Mouse (Mus musculus): ENCODE results near the gene Etl4. TPM values are rescaled to one million over a fixed set of nuclear protein-coding genes. Genes with fewer than 3 reads are reported as not detected.

The Etl4 gene
- polyA plus RNA-seq, 2 experiments: 38.3 to 44.9 TPM

GRCm38 (mm10) chr2:20595000-20595399 lies 685.4 kb downstream of the Etl4 start:
- H3K27ac ChIP-seq (replicated peaks; ENCODE audit: low read depth, low read length): no peak overlapping the region
- TF ChIP-seq POLR2A (IDR thresholded peaks at IDR 0.05; ENCODE audit: borderline replicate concordance, extremely low read depth, insufficient read depth, insufficient read length): no peak
- 76% methylated on average over 3 of the region's 3 CpGs for WGBS
- no peaks in the 10 kb centered on the region for H3K4me1 ChIP-seq (ENCODE audit: control insufficient read depth, insufficient read depth, low read length)
- no peak overlapping the region for H3K4me2 ChIP-seq (replicated peaks; ENCODE audit: low read depth, low read length, severe bottlenecking)
- no peaks in the 10 kb centered on the region for H3K36me3 ChIP-seq (ENCODE audit: control insufficient read depth, insufficient read depth, low read length)
- H3K27me3 ChIP-seq (ENCODE audit: control insufficient read depth, insufficient read depth, low read length): no peaks in the 10 kb centered on the region
- ATAC-seq (ENCODE audit: low FRiP score, low read depth) (no peak), DNase-seq (ENCODE audit: low spot score) (no peak)
- no peaks in the 10 kb centered on the region for H3K9me3 ChIP-seq (ENCODE audit: control insufficient read depth, low read length)
- H3K9ac ChIP-seq (ENCODE audit: low read depth, low read length, severe bottlenecking): no peak overlapping the region
- H3K4me3 ChIP-seq (replicated peaks; ENCODE audit: low read length): no peak overlapping the region

GRCm38 (mm10) chr2:20596558-20596957 lies 687.0 kb downstream of the Etl4 start:
- H3K27ac ChIP-seq (replicated peaks; ENCODE audit: low read depth, low read length): no peak overlapping the region
- TF ChIP-seq POLR2A (IDR thresholded peaks at IDR 0.05; ENCODE audit: borderline replicate concordance, extremely low read depth, insufficient read depth, insufficient read length): no peak
- no peak overlapping the region for H3K4me3 ChIP-seq (replicated peaks; ENCODE audit: low read length)
- H3K36me3 ChIP-seq (ENCODE audit: control insufficient read depth, insufficient read depth, low read length): no peaks in the 10 kb centered on the region
- no peaks in the 10 kb centered on the region for H3K4me1 ChIP-seq (ENCODE audit: control insufficient read depth, insufficient read depth, low read length)
- H3K9me3 ChIP-seq (ENCODE audit: control insufficient read depth, low read length): no peaks in the 10 kb centered on the region
- ATAC-seq (ENCODE audit: low FRiP score, low read depth) (no peak), DNase-seq (ENCODE audit: low spot score) (no peak)
- H3K4me2 ChIP-seq (replicated peaks; ENCODE audit: low read depth, low read length, severe bottlenecking): no peak overlapping the region
- WGBS: 98% methylated on average over 3 of the region's 3 CpGs
- H3K27me3 ChIP-seq (ENCODE audit: control insufficient read depth, insufficient read depth, low read length): no peaks in the 10 kb centered on the region
- H3K9ac ChIP-seq (ENCODE audit: low read depth, low read length, severe bottlenecking): no peak overlapping the region

DNA sequence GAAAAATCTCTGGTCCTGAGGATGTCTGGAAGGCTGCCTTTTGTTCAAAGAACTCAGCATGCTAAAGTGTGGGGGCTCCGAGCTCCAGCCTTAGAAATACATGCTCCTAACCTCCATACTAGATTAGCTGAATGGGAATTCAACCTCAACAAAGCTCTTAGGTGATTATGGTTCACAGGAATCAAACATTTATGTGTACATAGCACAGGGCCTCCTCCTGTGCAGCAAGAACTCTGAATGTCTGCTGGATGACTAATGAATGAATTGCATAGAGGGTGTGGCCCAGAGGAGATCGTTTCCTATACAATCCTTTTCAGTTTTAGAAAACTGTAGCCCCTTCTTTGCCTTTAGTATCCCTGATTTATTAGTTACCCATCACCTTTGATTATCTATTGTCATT lies 687.6 kb downstream of the Etl4 start:
- Histone ChIP-seq H3K36me3 (ENCODE audit: control insufficient read depth, insufficient read depth, low read length) (no peaks in the 10 kb centered on the region), H3K4me2 (replicated peaks; ENCODE audit: low read depth, low read length, severe bottlenecking) (no peak overlapping the region), H3K9me3 (ENCODE audit: control insufficient read depth, low read length) (no peaks in the 10 kb centered on the region), H3K27ac (replicated peaks; ENCODE audit: low read depth, low read length) (no peak overlapping the region), H3K4me3 (replicated peaks; ENCODE audit: low read length) (no peak overlapping the region), H3K4me1 (ENCODE audit: control insufficient read depth, insufficient read depth, low read length) (no peaks in the 10 kb centered on the region), H3K27me3 (ENCODE audit: control insufficient read depth, insufficient read depth, low read length) (no peaks in the 10 kb centered on the region), H3K9ac (ENCODE audit: low read depth, low read length, severe bottlenecking) (no peak overlapping the region)
- DNase-seq (ENCODE audit: low spot score) (no peak), ATAC-seq (ENCODE audit: low FRiP score, low read depth) (no peak)
- WGBS: 77% methylated on average over 2 of the region's 2 CpGs
- TF ChIP-seq POLR2A (IDR thresholded peaks at IDR 0.05; ENCODE audit: borderline replicate concordance, extremely low read depth, insufficient read depth, insufficient read length): no peak

DNA sequence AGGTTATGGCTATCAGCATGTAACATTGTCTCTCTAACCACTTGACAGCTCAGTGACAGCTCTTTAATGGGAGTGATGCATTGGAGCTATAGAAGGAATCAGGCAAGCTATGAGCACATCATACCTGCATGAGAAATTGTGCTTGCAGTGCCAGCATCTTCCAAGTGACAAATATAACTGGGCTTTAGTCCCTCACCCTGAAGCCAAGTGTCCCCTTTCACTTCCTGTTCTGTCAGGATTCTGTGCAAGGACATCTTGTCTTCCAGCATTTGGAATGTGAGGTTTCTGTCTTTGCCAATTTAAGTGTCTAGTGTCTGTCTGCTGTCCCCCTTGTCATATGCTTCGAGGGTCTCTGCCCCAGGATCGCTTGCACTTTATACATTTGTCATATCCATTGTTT lies 693.1 kb downstream of the Etl4 start:
- Histone ChIP-seq H3K27me3 (ENCODE audit: control insufficient read depth, insufficient read depth, low read length) (no peaks in the 10 kb centered on the region), H3K4me1 (ENCODE audit: control insufficient read depth, insufficient read depth, low read length) (0 out of 2 replicates have a peak, but pooled peaks cover 5% of the 10 kb centered on the region), H3K9ac (ENCODE audit: low read depth, low read length, severe bottlenecking) (no peak overlapping the region), H3K4me2 (replicated peaks; ENCODE audit: low read depth, low read length, severe bottlenecking) (no peak overlapping the region), H3K4me3 (replicated peaks; ENCODE audit: low read length) (no peak overlapping the region), H3K27ac (replicated peaks; ENCODE audit: low read depth, low read length) (no peak overlapping the region), H3K36me3 (ENCODE audit: control insufficient read depth, insufficient read depth, low read length) (no peaks in the 10 kb centered on the region), H3K9me3 (ENCODE audit: control insufficient read depth, low read length) (no peaks in the 10 kb centered on the region)
- no peak for TF ChIP-seq POLR2A (IDR thresholded peaks at IDR 0.05; ENCODE audit: borderline replicate concordance, extremely low read depth, insufficient read depth, insufficient read length)
- DNase-seq (ENCODE audit: low spot score): no peak
- no peak for ATAC-seq (ENCODE audit: low FRiP score, low read depth)
- 89% methylated on average over 2 of the region's 2 CpGs for WGBS

- H3K9me3 ChIP-seq (ENCODE audit: control insufficient read depth, low read length): no peaks in the 10 kb centered on the region
- DNase-seq (ENCODE audit: low spot score): no peak
- no peak overlapping the region for H3K9ac ChIP-seq (ENCODE audit: low read depth, low read length, severe bottlenecking)
- WGBS: 47% methylated on average over 6 of the region's 6 CpGs
- H3K27me3 ChIP-seq (ENCODE audit: control insufficient read depth, insufficient read depth, low read length): no peaks in the 10 kb centered on the region
- ATAC-seq (ENCODE audit: low FRiP score, low read depth): peak; percentile 34
- 0 out of 2 replicates have a peak, but pooled peaks cover 5% of the 10 kb centered on the region for H3K4me1 ChIP-seq (ENCODE audit: control insufficient read depth, insufficient read depth, low read length)
- peak overlapping the region; percentile 44; the same call in 1 of the 2 replicates for H3K27ac ChIP-seq (replicated peaks; ENCODE audit: low read depth, low read length)
- H3K4me3 ChIP-seq (replicated peaks; ENCODE audit: low read length): no peak overlapping the region
- no peak for TF ChIP-seq POLR2A (IDR thresholded peaks at IDR 0.05; ENCODE audit: borderline replicate concordance, extremely low read depth, insufficient read depth, insufficient read length)
- no peak overlapping the region for H3K4me2 ChIP-seq (replicated peaks; ENCODE audit: low read depth, low read length, severe bottlenecking)
- no peaks in the 10 kb centered on the region for H3K36me3 ChIP-seq (ENCODE audit: control insufficient read depth, insufficient read depth, low read length)
Measured at GRCm38 (mm10) chr2:20603536-20603935, 694.0 kb downstream of the Etl4 start.

DNA sequence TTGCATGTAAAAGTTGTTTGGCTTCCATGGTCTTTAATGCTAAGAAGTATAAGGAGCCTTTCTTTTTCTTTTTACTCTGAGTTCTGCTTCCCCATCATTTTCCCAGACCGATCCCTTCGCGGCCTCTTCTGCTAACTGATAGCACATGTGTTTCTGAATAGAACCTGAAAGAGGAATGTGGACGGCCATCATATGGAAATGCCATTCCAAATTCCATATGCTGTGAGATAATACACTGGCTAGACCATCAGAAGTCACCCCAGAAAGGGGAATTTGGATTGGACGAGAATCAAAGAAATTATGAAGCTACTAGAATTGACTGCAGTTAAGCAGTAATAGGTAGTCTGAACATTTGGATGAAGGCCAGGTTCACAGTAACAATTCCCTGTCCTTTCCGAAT lies 694.4 kb downstream of the Etl4 start:
- no peaks in the 10 kb centered on the region for H3K27me3 ChIP-seq (ENCODE audit: control insufficient read depth, insufficient read depth, low read length)
- no peaks in the 10 kb centered on the region for H3K9me3 ChIP-seq (ENCODE audit: control insufficient read depth, low read length)
- H3K4me3 ChIP-seq (replicated peaks; ENCODE audit: low read length): no peak overlapping the region
- peak; percentile 88 for ATAC-seq (ENCODE audit: low FRiP score, low read depth)
- H3K36me3 ChIP-seq (ENCODE audit: control insufficient read depth, insufficient read depth, low read length): no peaks in the 10 kb centered on the region
- no peak overlapping the region for H3K9ac ChIP-seq (ENCODE audit: low read depth, low read length, severe bottlenecking)
- 0 out of 2 replicates have a peak, but pooled peaks cover 5% of the 10 kb centered on the region for H3K4me1 ChIP-seq (ENCODE audit: control insufficient read depth, insufficient read depth, low read length)
- peak; percentile 80 for DNase-seq (ENCODE audit: low spot score)
- 37% methylated on average over 6 of the region's 6 CpGs for WGBS
- H3K4me2 ChIP-seq (replicated peaks; ENCODE audit: low read depth, low read length, severe bottlenecking): no peak overlapping the region
- TF ChIP-seq POLR2A (IDR thresholded peaks at IDR 0.05; ENCODE audit: borderline replicate concordance, extremely low read depth, insufficient read depth, insufficient read length): no peak
- H3K27ac ChIP-seq (replicated peaks; ENCODE audit: low read depth, low read length): peak overlapping the region; percentile 48; the same call in 1 of the 2 replicates

Data from limb, embryonic 14.5 days (tissue).